Mouse (Mus musculus) left cerebral cortex, adult 9 months (tissue): ENCODE measurements at regions not wholly inside any gene's neighbourhood (a gene's known extent, or its start where the extent isn't known, plus 50 kb on each side); places are given as distances from the start of the nearest gene placed in this dataset.
A peak's percentile ranks its signal among the peaks of the same experiment; 100 is the strongest.

Experiments used
- DNase-seq, 2 experiments: peaks; one replicate each; pipeline ENCODE4 v3.0.0; 2022; ENCODE audit warnings: low spot score in 2 of 2

DNA sequence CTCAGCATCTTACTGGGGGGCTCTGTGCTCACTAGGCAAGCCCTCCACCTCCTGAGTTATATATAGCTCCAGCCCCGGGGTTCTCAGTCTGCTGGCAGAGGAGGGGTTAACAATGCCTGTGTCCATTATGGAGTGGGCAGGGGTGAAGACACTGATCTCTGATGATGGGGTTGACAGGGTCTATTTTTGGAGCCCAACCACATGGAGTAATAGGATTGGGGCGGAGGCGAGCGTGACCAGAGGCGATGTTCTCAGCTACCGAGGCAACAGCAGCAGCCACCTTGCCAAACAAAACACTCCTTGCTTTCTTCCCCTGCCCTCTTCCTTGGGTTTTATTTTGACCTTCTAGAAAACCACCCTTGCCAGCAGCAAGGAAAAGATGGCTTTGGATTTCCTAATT, 141.1 kb upstream of the Gli2 start:
- DNase-seq, result no peak

DNA sequence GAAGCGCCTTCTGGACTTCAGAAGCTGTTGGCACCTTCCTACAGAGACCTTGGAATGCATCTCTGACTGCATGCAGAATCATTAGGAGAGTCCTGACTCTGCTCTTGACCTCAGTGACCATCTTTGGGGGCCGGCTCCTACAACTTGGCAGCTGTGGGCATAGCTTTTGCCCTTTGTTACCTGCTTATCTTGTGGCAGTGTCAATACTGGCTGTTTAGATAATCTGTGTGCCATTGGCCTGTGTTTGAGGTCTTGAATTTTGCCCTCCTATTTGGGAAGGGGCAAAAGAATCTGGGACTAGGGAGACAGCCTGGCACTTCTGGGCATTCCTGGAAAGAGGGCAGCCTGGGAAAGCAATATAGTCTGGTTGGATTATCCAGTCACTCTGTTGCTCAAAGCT, 137.8 kb upstream of the Gli2 start:
- no peak for DNase-seq

DNA sequence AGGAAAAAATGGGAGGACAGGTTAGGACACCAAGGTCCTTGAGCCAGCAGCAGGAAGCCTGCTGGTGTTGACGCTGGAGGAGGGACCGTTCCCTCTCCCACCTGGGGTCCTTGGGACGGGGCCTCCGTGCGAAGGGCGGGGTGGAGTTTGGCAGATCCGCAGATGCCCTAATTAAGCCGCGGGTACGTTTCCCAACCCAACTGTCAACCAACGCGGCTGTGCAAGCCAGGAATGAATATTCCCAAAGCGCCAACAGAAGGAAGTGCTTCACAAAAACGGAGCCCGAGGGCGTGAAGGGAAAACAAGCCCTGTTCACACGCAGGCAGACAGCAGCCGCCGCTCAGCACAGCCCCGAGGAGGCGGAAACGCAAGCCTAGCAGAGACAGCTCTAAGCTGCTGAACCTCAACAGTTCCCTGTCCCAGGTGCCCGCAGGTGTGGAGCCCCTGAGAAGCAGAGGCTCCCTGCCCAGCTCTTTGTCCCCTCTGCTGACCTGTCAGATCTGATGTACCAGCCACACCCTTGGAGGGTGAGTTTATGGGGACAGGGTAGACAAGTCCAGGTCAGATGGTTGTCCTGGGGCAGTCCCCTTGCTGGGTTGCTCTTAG, 136.1 kb upstream of the Gli2 start:
- peak; percentile 15 to 74 for DNase-seq

DNA sequence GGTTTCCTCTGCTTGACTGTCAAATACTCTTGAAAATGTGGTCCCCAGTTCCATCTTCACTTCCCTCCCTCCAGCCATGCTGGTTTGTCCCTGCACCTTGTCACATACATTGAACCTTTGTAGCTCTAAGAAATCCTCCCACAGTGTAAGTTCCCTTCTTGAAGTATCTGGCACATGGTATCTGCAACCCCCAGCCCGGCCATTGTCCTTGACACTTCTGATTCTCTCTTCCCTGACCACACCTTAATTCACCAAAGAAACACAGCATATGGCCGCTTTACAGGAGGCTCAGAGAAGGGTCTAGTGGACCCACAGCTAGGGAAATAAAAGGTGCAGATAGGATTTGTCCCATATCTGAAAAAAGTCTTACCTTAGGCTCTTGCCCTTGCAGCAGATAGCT, 133.9 kb upstream of the Gli2 start:
- DNase-seq, result no peak

DNA sequence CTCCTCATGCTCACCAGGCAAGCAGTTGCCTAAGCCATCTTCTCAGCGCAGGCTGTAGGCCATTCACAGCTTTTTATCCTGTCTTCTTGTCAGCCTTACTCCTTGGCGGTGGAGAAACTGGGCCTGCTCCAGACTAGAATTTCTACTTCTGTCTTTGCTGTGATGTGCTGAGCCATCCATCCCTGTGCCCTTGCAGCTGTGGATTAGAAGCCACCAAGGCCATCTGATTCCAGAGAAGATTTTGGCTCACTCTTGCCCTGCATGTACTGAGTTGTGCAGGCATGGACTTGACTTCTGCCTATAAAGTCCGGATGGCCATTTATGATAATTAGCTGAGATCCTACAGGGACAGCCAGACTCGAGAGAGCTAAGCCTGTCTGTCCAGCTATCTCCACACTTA, 133.4 kb upstream of the Gli2 start:
- no peak for DNase-seq

DNA sequence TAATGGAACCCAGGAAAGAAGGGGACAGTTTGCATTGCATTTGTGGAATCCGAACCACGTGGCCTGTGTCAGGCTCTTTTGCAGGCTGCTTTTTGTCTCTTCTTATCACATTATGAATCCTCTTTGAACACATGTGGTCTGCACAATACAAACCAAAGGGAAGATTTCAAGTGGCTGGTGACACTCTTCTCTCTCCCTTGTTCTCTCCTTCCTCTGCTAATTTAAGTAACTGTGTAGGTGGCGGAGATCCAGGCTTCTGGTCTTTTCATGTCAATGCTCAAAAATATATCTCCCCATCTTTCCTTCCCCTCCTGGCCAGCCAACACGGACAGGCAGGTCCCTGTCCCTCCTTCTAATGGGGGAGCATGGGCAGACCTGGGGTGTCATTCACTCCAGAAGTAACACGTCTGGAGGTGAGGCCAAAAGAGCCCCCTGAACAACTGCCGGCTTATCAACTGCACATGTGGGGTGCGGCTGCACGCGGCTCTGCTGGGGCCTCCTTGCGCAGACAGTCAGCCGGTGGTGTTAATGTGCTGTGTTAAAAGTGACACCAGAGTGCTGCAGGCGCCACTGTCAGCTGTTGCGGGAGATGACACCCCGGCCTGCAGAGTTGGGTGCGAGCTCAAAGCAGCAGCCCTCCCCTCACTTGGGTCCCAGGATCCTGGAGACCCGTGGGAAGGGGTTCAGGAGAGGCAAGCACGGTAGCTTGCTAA, 130.3 kb upstream of the Gli2 start:
- peak in 1 of 2 experiments; percentile 30 for DNase-seq

DNA sequence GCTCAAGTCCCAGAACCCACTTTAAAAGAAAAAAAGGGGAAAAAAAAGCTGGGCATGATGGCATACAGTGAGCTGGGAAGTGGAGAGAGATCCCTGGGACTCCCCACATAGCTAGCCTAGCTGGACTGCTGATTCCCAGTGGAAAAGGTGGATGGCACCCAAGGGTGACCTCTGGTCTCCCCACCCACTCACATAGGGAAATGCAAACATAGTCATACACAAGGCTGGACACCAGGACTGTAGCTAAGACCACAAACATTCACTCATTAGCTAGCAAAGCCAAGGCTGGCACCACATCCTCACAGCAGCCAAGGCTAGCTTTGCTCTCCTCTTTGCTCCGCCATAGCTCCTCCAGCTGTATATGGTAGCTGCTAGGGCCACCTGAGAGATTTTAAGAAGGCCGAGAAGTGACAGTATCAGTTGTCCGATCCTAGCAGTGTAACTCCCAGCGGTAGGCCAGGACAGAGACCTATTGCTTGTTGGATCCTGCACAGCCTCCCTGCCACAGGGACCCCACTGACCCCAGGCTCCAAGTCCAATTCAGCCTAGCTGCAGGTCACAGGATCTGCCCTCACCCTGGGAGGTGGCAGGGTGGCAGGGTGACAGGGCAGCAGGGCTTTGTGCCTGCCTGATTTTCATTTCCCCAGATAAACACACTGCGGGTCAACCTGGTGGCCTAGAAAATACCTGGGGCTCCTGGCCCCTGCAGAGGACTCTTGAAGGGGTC, 119.8 kb upstream of the Gli2 start:
- no peak for DNase-seq

DNA sequence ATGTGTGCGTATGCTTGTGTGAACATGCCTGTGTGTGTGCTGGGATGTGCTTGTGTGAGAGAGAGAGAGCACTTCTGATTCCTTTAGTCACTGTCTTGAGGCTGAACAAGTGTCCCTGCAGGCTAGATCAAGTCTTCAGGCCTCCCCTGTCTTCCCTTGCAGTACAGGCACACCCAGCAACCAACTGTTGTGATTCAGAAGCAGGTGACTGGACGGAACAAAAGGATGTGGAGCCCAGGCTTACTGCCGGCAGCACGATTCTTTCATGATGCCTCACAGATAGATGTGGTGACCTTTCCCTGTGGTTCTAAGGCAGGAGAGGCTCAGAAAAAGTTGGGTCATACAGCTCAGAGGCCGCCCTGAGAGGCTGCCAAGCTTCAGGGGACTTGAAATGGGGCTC, 114.0 kb upstream of the Gli2 start:
- no peak for DNase-seq

DNA sequence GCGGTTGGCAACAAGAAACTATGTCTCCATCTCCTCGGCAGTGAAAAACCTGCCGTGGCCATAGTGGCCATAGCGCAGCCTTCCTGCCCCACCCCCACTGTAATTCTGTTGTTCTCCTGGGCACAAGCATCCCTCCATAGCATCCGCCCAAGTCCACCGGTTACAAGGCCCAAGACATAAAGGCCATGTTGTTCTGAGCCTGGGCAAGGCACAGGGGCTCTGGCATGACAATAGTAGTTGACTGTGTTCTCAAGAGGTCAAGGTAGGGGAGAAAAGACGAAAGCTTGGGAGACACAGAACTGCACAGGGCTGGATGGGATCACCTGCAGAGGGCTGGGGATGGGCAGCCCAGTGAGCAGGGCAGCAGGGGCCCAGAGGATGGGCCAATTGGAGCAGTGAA, 112.9 kb upstream of the Gli2 start:
- no peak for DNase-seq

DNA sequence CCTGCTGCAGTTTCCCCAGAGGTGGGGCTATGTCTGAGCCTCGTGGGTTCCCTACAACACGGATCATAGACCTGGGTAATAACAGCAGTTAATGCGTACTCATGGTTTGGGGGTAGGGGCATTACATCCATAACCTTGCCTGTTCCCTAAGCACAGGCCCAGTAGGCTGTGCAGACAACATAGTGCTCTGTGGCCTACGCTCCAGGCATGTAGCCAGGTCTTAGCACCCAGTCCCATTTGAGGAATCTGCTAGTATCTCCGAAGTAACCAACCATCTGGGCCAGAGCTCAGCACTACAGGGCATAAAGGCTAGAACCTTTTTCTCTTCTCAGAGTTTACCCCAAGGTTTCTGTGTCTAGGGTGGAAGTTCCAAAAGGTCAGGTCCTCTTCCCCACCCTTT, 111.4 kb upstream of the Gli2 start:
- DNase-seq, result no peak

DNA sequence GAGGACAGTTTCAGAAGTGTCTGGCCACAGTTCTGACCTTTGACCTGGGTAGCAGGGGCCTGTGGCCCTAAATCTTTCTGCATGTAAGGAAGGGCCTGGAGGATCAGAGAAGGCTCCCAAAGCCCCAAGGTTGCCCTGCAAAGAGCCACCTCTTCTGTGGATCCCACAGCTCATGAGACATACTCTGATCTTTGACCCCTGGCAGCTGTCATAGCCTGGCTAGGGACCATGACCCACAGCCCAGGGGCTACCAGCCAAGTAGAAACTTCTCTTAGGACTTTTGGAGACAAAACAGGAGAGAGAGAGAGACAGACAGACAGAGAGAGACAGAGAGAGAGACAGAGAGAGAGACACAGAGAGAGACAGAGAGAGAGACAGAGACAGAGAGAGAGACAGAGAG, 110.4 kb upstream of the Gli2 start:
- no peak for DNase-seq

DNA sequence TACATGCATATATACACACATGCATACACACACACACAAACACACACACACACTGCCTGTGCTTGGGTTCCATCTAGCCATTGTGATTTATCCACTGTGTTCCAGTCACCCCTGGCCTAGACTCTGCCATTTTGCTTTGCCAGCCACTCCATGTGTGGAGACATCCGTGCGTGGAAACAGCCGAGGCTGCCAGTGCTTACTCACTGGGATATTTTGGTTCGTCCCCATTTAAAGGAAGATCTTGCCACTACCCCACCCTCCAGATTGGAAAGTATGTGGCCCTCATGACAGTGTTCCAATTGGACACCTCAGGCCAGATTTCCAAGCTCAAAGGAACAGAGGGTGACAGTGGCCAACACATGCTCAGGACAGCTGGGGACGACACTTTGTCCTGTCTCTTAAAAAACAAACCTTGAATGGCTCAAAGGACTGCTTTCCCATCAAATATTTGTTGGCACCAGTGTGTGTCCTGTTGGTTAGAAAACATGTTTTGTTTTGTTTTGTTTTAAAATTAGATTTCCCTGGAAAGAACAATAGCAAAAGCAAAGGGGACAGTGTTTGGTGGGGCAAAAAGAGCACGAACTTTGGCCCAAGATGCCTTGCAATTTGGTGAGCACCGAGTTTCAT, 109.8 kb upstream of the Gli2 start:
- peak in 1 of 2 experiments; percentile 7 for DNase-seq

DNA sequence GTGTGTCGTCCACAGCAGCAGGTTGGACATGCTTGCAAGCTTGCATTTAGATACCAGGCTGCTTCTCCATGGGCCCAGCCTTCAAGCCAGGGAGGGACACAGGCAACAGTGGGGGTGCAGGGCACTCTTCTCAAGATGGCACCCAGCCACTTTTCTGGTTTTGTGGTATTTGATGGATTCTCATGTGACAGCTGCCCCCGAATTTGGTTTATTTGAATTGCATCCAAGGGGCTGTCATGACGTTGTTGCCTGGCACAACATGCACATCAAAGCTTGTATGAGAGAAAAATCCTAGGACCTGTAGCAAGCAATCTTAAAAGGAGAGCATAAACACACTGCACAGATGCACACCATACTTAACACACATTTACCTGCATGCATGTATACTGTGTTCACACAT, 108.3 kb upstream of the Gli2 start:
- DNase-seq, result no peak

DNA sequence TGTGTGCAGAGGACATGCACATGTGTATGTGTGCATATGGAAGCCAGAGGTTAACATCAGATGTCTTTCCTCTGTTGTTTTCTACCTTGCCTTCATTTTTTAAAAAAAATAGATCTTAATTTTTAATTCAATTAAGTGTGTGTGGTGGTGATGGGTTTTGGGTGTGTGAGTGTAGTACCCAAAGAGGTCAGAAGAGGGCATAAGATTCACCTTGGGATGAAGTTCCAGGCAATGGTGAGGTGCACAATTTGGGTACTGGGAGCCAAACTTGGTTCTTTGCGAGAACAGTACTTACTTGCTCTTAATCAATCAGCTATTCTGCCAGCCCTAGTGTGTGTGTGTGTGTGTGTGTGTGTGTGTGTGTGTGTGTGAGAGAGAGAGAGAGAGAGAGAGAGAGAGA, 106.9 kb upstream of the Gli2 start:
- DNase-seq, result no peak

DNA sequence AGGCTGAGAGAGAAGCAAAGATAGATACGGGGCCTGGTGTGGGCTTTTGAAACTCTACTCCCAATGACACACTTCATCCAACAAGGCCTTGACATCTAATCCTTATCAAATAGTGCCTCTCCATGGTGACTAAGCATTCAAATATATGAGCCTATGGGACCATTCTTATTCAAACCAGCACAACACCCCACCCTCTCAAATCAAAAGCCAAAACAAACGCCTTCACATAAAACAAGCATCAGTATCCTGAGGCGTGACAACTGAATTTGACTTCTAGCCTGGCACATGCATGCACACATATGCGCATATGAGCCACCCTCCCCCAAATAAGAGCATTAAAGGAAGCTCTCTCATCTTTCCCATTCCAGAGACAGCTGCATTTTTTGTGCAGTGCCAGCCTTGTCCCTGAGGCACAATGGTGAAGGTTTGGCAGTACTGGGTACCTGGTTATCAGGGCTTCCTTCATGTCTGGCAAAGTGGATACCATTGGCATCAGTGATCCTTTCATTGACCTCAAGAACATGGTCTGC, 103.8 kb upstream of the Gli2 start:
- DNase-seq, result no peak

DNA sequence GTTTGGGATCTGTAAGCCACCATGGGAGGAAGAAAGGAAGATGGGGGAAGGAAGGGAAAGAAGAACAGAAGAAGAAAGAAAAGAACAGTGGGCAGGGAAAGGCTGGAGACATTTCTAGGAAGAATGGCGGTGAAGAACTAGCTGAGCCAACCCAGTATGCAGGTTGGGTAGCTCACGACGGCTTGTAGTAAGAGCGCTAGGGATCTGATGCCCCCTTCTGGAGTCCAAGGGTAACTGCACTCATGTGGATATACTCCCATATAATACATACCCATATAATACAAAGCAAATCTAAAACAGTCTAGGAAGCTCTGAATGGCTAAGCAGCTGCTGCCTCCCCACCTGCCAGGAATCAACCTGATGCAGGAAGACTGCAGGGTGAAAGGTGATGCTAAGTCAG, 100.2 kb upstream of the Gli2 start:
- DNase-seq, result no peak

DNA sequence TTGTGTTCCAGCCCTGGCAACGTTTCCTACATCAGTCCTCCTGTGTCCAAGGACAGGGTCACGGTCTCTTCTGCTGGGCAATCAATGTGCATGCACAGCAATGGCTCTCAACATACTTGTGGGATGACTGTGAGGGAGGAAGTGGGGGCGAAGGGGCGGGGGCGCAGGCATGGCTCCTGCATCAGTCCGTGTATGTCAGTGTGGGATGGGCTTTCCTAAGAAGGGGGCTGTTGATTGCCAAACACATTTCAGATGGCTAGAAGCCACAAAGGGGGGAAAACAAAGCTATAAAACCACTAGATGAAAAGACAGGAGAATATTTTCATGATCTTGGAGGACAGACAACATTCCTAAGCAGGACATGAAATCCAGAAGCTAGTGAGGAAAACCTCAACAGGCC, 99.4 kb upstream of the Gli2 start:
- DNase-seq, result no peak

DNA sequence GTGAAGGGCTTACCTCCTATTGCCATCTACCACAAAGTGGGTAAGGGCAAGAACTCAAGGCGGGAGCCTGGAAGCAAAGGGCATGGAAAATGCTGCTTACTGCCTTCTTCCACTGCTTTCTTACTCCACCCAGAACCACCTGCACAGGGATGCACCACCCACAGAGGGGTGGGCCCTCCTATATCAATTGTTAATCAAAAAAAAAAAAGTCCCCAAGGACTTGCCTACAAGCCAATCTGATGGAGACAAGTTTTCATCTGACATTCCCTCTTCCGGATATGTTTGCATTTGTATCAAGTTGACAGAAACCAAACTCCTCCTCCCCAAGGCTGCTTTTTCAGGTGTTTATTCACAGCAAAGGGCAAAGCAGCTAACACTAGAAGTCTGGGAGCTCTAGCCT, 94.1 kb upstream of the Gli2 start:
- no peak for DNase-seq

DNA sequence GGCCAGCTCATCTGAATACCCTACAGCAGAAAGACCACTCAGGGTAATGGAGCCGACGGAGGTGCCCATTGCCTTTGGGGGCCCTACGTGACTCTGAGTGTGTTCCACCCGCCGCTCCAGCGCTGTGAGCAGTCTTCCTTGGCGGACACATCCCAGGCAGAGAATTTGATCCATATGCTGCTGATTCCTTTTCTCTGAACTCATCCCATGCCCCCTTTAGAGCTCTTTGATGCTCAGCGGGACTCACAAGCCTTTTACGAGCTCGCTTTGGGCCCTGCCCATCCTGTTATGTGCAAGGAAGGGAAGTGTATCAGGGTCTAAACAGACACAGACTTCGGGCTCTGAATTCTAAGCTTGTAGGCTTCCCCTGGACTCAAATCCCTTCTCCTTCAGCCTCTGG, 90.4 kb upstream of the Gli2 start:
- DNase-seq, result no peak

DNA sequence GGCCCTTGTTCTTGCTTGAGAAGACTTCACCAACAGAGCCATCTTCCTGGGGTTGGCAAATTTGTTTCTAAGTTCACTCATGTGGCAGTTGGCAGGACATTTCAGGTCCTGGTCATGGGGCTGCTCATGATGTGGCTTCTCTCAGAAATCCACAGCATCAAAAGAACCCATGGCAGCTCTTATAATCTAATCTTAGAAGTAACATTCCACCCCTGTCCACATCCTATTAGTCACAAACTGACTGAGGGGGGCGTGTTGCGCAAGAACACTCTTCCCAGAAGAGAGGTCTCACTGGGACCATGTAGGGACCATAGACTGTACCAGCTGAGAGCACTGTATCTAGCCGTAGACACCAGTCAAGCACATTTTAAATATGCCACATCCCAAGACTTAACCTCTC, 75.6 kb upstream of the Gli2 start:
- DNase-seq, result no peak

DNA sequence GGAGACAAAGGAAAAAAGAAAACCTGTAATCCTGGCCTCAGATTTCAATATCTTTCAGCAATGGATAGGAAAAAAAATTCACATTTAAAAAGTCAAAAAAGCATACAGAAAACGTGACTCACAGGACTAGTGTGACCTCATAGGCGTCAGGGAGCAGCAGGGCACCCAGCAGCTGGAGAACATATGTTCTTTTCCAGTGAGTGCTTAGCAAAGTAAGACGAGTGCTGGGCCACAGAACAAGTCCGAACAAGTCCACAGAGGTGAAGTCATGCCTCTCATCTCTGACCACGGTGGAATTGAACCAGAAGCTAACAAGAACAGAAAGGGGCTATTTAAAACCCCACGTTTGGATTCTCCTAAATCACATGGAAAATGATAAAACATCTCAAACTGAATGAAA, 72.1 kb upstream of the Gli2 start:
- no peak for DNase-seq

DNA sequence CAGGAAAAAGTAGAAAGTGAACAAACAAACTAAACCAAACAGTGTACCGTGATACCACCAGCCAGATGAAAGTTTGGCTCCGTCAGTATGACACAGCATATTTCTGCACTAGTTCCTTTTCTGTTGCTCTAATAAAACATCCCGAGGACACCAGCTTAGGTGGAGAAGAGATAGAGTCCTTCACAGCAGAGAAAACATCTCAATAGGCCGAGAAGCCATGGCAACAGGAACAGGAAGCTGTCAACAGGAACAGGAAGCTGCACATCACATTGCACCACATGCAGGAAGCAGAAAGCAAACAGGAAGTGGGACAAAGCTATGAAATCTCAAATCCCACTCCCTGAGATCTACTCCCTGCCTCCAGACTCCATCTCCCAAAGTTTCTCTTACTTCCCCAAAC, 71.4 kb upstream of the Gli2 start:
- DNase-seq, result no peak

DNA sequence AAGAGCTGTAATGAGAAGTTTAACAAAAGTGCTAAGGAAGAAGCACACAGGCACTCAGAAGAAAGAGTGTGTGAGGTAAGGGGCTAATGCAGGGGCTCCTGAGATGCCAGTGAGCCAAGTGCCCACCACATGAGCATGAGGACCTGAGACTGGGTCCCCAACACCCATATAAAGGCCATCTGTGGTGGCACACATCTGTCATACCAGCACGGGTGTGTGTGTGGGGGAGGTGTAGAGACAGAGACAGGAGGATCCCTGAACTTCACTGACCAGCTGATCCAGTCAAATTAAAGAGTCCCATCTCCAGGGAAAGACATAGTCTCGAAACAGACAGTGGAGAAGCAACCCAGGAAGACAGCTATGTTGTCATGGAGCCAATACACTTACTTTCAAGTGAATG, 70.6 kb upstream of the Gli2 start:
- no peak for DNase-seq
